Mouse (Mus musculus) heart, adult 8-10 months (tissue): ENCODE data around the gene Gpr155. TPM values are rescaled to one million over a fixed set of nuclear protein-coding genes. Genes with fewer than 3 reads are reported as not detected.

Source experiments
- DNase-seq: peaks from one replicate; pipeline ENCODE4 v3.0.0; 2022; ENCODE audit warnings: low spot score
- total RNA-seq, 4 experiments: library from RNA; stranded (reverse); gene quantifications; 2 replicates each; pipeline ENCODE4 v1.2.4; 2022

Gene Gpr155
- 10 to 100 TPM; 14.2 to 19.0 (median 14.4) TPM for total RNA-seq

- DNase-seq: peak; percentile 98
Measured at GRCm38 (mm10) chr2:73386356-73387046, at the start of gene Gpr155. Gene Gpr155, minus strand, starts transcription at chr2:73386572.

GRCm38 (mm10) chr2:73435847-73436246 is 49.5 kb upstream of the Gpr155 start:
- no peak for DNase-seq

GRCm38 (mm10) chr2:73431959-73432396 is 45.6 kb upstream of the Gpr155 start:
- no peak for DNase-seq

- peak; percentile 24 for DNase-seq
Measured at GRCm38 (mm10) chr2:73428803-73429468, 42.6 kb upstream of the Gpr155 start.

GRCm38 (mm10) chr2:73427293-73427692 is 40.9 kb upstream of the Gpr155 start:
- peak; percentile 40 for DNase-seq

- no peak for DNase-seq
Measured at GRCm38 (mm10) chr2:73425822-73426221, 39.5 kb upstream of the Gpr155 start.

- no peak for DNase-seq
Measured at GRCm38 (mm10) chr2:73419730-73420129, 33.4 kb upstream of the Gpr155 start.

GRCm38 (mm10) chr2:73419285-73419684 is 32.9 kb upstream of the Gpr155 start:
- DNase-seq: no peak

GRCm38 (mm10) chr2:73415892-73416291 is 29.5 kb upstream of the Gpr155 start:
- DNase-seq: no peak

- no peak for DNase-seq
Measured at GRCm38 (mm10) chr2:73410076-73410475, 23.7 kb upstream of the Gpr155 start.

- DNase-seq: no peak
Measured at GRCm38 (mm10) chr2:73407662-73408061, 21.3 kb upstream of the Gpr155 start.

- no peak for DNase-seq
Measured at GRCm38 (mm10) chr2:73406336-73406915, 20.1 kb upstream of the Gpr155 start.

GRCm38 (mm10) chr2:73404980-73405379 is 18.6 kb upstream of the Gpr155 start:
- DNase-seq: no peak

- no peak for DNase-seq
Measured at GRCm38 (mm10) chr2:73404442-73404841, 18.1 kb upstream of the Gpr155 start.

- DNase-seq: no peak
Measured at GRCm38 (mm10) chr2:73403385-73404013, 17.1 kb upstream of the Gpr155 start.

GRCm38 (mm10) chr2:73401689-73402088 is 15.3 kb upstream of the Gpr155 start:
- DNase-seq: no peak

- no peak for DNase-seq
Measured at GRCm38 (mm10) chr2:73397476-73397875, 11.1 kb upstream of the Gpr155 start.

GRCm38 (mm10) chr2:73396828-73397325 is 10.5 kb upstream of the Gpr155 start:
- no peak for DNase-seq

GRCm38 (mm10) chr2:73395516-73395915 is 9.1 kb upstream of the Gpr155 start:
- no peak for DNase-seq

- DNase-seq: no peak
Measured at GRCm38 (mm10) chr2:73394476-73394875, 8.1 kb upstream of the Gpr155 start.

- no peak for DNase-seq
Measured at GRCm38 (mm10) chr2:73392772-73393171, 6.4 kb upstream of the Gpr155 start.

GRCm38 (mm10) chr2:73389951-73390350 is 3.6 kb upstream of the Gpr155 start:
- DNase-seq: no peak
